Mouse (Mus musculus) neural tube, embryonic 12.5 days (tissue): Measurements from ENCODE around the gene Syne1. TPM values are rescaled to one million over a fixed set of nuclear protein-coding genes. Genes with fewer than 3 reads are reported as not detected.

Experiments
- ATAC-seq: fragments of 200-750 bp; cut with Nextera tagmentation; 2 replicates; pipeline ENCODE4 v1.8.0; 2017; ENCODE audit warnings: low read depth, mild to moderate bottlenecking, moderate TSS enrichment, moderate library complexity; ENCODE audit not compliant: low FRiP score
- H3K27ac ChIP-seq: fragments of 300-500 bp; sonication (generic); 2 replicates; pipeline ENCODE4 v1.5.1; 2016
- H3K27me3 ChIP-seq: fragments of 300-500 bp; sonication (generic); replicated peaks from 2 replicates; pipeline ENCODE4 v1.6.1; 2016; ENCODE audit warnings: mild to moderate bottlenecking
- H3K36me3 ChIP-seq: fragments of 300-500 bp; sonication (generic); 2 replicates; pipeline ENCODE4 v1.6.1; 2016; ENCODE audit warnings: mild to moderate bottlenecking
- H3K4me1 ChIP-seq: fragments of 300-500 bp; sonication (generic); 2 replicates; pipeline ENCODE4 v1.6.1; 2016
- H3K4me2 ChIP-seq: fragments of 300-500 bp; sonication (generic); replicated peaks from 2 replicates; pipeline ENCODE4 v1.6.1; 2016; ENCODE audit warnings: mild to moderate bottlenecking
- H3K4me3 ChIP-seq: fragments of 300-500 bp; sonication (generic); 2 replicates; pipeline ENCODE4 v1.5.1; 2016
- H3K9ac ChIP-seq: fragments of 300-500 bp; sonication (generic); 2 replicates; pipeline ENCODE4 v1.6.1; 2016; ENCODE audit warnings: mild to moderate bottlenecking
- H3K9me3 ChIP-seq: fragments of 300-500 bp; sonication (generic); 2 replicates; pipeline ENCODE4 v1.6.1; 2016; ENCODE audit warnings: mild to moderate bottlenecking
- WGBS: fragments of 180-500 bp; shearing (Covaris S2); methylation state at CpG from one replicate; pipeline ENCODE4 v1.1.7; 2016; 5-methylcytosine and 5-hydroxymethylcytosine counted together
- polyA plus RNA-seq: library from polyadenylated mRNA; unstranded; fragments of >200 nt; fragmentation: Nextera tagmentation; extraction: Ambion mirVana; gene quantifications from 2 replicates; pipeline ENCODE4 v1.2.1, GENCODE M21; 2016

Gene Syne1
- polyA plus RNA-seq, 1 experiment from 2014 or later, result 5.9 TPM

DNA sequence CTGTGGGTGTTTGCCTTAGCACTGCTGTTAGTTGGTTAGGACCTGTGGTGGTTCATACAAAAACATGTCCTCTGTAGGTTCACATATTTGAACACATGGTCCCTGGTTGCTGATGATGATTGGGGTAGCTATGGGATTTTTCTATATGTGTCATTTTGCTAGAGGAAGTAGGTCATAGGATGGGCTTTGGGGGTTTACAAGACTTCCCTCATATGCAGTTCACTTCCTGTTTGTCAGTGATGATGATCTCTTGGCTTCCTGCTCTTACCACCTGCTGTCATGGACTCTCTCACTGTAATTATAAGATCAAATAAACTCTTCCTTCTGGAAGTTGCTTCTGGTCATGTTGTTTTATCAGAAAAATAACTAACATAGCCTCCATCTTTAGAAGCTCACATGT lies 7.5 kb upstream of the Syne1 start:
- no peaks in the 10 kb centered on the region for H3K36me3 ChIP-seq
- no peaks in the 10 kb centered on the region for H3K9me3 ChIP-seq
- no peak overlapping the region for H3K27ac ChIP-seq
- no peak overlapping the region for H3K4me3 ChIP-seq
- no peak for ATAC-seq
- no peak overlapping the region for H3K9ac ChIP-seq
- no peak overlapping the region for H3K4me2 ChIP-seq
- no peaks in the 10 kb centered on the region for H3K4me1 ChIP-seq
- no peaks in the 10 kb centered on the region for H3K27me3 ChIP-seq

DNA sequence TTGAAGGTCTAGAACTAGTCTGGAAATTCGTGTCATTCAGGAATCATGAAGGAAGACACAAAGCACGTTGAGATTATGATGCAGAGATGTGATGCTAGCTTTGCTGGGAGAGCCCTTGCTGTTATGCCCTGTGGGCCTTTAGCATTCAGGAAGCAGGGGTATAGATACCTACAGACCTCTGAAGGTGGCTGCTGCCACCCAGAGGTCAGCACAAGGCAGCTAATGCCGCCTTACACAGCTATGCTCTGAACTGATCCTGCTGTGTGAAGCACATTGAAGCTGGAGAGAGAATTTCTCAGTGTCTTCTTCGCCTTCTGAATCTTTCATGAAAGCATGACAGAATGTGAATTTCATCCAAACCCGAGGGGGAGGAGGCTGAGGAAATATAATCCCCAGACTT lies 3.7 kb upstream of the Syne1 start:
- no peak overlapping the region for H3K4me3 ChIP-seq
- H3K9me3 ChIP-seq, result no peaks in the 10 kb centered on the region
- ATAC-seq, result no peak
- peaks cover 2% of the 10 kb centered on the region; the same call in 1 of the 2 replicates for H3K4me1 ChIP-seq
- no peak overlapping the region for H3K9ac ChIP-seq
- no peak overlapping the region for H3K27ac ChIP-seq
- no peaks in the 10 kb centered on the region; the same call in 1 of the 2 replicates for H3K27me3 ChIP-seq
- 21% methylated on average over 5 of the region's 5 CpGs for WGBS
- H3K36me3 ChIP-seq, result no peaks in the 10 kb centered on the region
- H3K4me2 ChIP-seq, result no peak overlapping the region

DNA sequence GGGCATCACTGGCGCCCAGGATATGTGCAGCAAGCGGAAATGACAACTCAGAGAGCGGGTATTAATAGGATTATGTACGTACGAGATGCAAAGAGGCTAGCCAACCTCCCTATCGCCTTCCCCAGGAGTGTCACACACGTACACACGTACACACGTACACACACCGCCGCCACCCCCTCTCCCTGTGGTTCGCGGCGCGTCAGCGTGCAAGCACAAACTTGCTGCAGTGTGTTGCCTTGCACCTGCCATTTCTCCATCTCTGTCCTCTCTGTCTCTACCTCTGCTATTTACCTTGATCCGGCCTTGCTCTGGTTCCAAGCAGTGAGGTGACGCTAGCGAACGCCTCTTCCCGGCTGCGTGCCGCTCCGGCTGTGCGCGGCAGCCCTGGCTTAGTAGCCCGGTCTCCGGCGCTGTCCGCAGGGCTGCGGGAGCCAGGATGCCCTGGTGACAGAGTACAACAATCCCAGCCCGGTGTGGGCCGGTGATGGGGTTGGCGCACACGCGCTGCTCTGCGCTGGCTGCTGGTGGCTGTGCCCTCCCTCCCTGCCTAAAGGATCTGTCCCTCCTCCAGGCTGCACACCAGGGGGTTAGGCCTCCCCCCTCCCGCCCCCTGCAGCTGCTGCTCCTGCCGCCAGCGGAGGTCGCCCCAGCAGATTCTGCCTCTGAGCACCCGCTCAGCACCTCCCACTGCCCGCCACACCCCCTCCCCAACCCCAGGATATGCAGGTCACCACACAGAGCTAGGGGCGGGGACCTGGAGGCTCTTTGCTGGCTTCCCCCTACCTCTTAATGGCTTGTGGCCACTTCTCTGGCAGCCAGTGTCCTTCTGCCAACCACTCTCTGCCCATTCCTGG lies 887 bp downstream of the Syne1 start:
- Histone ChIP-seq H3K4me1 (peaks cover 2% of the 10 kb centered on the region; the same call in 1 of the 2 replicates), H3K9ac (peak overlapping the region; percentile 63), H3K9me3 (no peaks in the 10 kb centered on the region), H3K36me3 (no peaks in the 10 kb centered on the region), H3K4me2 (peak overlapping the region; percentile 96), H3K27me3 (no peaks in the 10 kb centered on the region; the same call in 1 of the 2 replicates), H3K4me3 (peak overlapping the region; percentile 50), H3K27ac (no peak overlapping the region)
- peak; percentile 92 for ATAC-seq
- WGBS, result under 1% methylated on average over 44 of the region's 44 CpGs

DNA sequence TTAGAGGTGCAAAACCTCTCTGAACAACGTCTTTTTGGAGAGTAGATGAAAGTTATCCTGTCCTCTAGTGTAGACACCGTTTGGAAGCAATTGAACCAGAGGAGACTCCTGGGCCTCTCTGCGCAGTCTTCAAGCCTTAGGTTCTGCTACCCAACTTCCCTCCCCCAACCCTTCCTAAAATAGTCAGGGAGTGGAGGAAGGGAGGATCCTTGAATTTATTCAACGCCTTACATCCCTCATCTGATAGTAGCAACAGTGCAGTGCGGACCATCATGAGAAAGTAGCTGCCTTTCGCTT lies 1.5 kb downstream of the Syne1 start:
- WGBS, result 7% methylated on average over 6 of the region's 6 CpGs
- no peaks in the 10 kb centered on the region for H3K9me3 ChIP-seq
- H3K27ac ChIP-seq, result no peak overlapping the region
- H3K4me2 ChIP-seq, result peak overlapping the region; percentile 96
- no peaks in the 10 kb centered on the region for H3K36me3 ChIP-seq
- peak overlapping the region; percentile 63 for H3K9ac ChIP-seq
- no peaks in the 10 kb centered on the region; the same call in 1 of the 2 replicates for H3K27me3 ChIP-seq
- peak overlapping the region; percentile 50 for H3K4me3 ChIP-seq
- H3K4me1 ChIP-seq, result peaks cover 2% of the 10 kb centered on the region; the same call in 1 of the 2 replicates
- peak; percentile 10; the same call in 1 of the 2 replicates for ATAC-seq

DNA sequence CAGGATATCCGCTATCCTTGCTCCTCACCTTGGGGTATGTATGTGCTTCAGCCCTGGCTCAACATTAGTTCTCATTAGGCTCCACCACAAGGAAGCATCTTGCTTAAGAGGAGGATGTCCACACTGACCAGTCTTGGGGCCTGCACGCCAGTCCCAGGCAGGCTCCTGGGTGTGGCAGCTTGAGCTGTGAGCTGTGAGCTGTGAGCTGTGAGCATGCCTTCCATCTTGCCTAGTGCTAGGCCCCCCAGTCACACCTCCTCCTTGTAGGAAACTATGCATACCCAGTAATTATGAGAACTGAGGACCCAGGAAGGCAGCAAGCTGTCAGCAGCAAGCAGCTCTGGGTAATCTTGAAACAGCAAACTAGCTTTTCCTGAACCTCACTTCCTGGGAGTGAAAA lies 2.6 kb downstream of the Syne1 start:
- Histone ChIP-seq H3K9me3 (no peaks in the 10 kb centered on the region), H3K27me3 (no peaks in the 10 kb centered on the region; the same call in 1 of the 2 replicates), H3K4me3 (no peak overlapping the region), H3K4me2 (no peak overlapping the region), H3K36me3 (no peaks in the 10 kb centered on the region), H3K9ac (no peak overlapping the region), H3K4me1 (peaks cover 2% of the 10 kb centered on the region; the same call in 1 of the 2 replicates), H3K27ac (no peak overlapping the region)
- 85% methylated on average over 2 of the region's 2 CpGs for WGBS
- no peak for ATAC-seq

DNA sequence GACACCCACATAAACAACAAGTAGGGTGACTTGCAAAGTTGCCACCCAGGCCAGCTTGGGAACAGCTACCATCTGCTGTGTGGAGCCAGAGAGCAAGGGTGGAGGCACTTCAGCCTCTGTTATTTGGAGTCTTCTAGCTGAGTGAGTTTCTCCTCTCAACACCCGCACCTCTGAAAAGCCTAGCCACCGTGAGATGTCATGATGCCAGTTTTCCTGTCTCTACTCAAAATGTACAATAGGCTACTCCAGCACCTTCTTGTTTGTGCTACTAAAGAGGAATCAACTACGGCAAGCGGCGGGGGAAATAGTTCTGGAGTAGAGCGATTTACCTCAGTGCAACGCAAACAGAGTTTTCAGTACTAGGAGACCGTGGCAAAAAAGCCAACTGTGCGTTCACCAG lies 3.5 kb downstream of the Syne1 start:
- H3K4me2 ChIP-seq, result no peak overlapping the region
- WGBS, result 93% methylated on average over 9 of the region's 9 CpGs

DNA sequence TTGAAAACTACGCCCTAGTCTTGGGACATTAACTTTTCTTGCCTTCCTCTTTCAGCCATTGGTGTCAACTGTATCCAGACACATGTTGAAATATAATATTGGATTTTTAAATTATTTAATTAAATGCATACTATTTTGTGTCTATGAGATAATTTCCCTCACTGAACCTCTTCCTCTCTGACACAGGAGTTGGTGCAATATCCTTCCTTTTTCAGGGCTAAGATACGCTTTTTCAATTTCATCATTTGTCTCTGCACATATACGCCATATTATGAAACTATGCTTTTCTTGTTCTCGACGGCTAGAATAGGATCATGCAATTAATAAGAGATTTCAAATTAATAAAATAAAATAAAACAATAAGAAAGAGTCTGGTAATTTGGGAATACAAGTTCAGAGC lies 4.9 kb downstream of the Syne1 start:
- WGBS, result 91% methylated on average over 5 of the region's 5 CpGs
- no peak overlapping the region for H3K9ac ChIP-seq
- no peak overlapping the region for H3K27ac ChIP-seq
- no peaks in the 10 kb centered on the region for H3K36me3 ChIP-seq
- no peak for ATAC-seq
- no peak overlapping the region for H3K4me2 ChIP-seq
- peaks cover 2% of the 10 kb centered on the region; the same call in 1 of the 2 replicates for H3K4me1 ChIP-seq
- no peak overlapping the region for H3K4me3 ChIP-seq
- no peaks in the 10 kb centered on the region; the same call in 1 of the 2 replicates for H3K27me3 ChIP-seq
- H3K9me3 ChIP-seq, result no peaks in the 10 kb centered on the region

More for the DNA sequence above, 3.5 kb downstream of the Syne1 start:
- no peaks in the 10 kb centered on the region for H3K36me3 ChIP-seq
- no peak overlapping the region for H3K27ac ChIP-seq
- H3K9me3 ChIP-seq, result no peaks in the 10 kb centered on the region
- H3K27me3 ChIP-seq, result no peaks in the 10 kb centered on the region; the same call in 1 of the 2 replicates
- no peak overlapping the region for H3K9ac ChIP-seq
- no peak overlapping the region for H3K4me3 ChIP-seq
- no peak for ATAC-seq
- peaks cover 2% of the 10 kb centered on the region; the same call in 1 of the 2 replicates for H3K4me1 ChIP-seq

DNA sequence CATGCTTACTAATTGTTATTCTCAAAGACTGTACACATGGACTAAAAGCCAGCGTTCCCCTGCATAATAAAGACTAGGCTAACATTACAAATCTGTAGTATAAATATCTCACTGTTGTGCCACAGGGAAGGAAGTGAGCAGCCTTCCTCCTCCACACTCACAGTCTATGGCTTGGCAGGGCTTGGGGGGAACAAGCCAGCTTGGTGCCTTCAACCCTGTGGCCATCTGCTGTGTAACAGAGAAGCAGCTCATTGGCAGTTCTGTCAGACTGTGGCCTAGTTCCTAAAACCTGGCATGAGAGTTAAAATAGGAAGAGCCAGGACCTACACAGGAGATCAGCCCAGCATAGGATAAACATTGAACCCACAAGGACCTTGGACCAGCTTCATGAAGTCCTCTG lies 23.0 kb downstream of the Syne1 start:
- no peaks in the 10 kb centered on the region for H3K36me3 ChIP-seq
- H3K9me3 ChIP-seq, result no peaks in the 10 kb centered on the region
- no peak overlapping the region for H3K4me3 ChIP-seq
- no peaks in the 10 kb centered on the region for H3K27me3 ChIP-seq
- no peaks in the 10 kb centered on the region for H3K4me1 ChIP-seq
- H3K9ac ChIP-seq, result no peak overlapping the region
- no peak overlapping the region for H3K4me2 ChIP-seq
- 91% methylated on average over 1 of the region's 1 CpGs for WGBS
- ATAC-seq, result no peak
- no peak overlapping the region for H3K27ac ChIP-seq

DNA sequence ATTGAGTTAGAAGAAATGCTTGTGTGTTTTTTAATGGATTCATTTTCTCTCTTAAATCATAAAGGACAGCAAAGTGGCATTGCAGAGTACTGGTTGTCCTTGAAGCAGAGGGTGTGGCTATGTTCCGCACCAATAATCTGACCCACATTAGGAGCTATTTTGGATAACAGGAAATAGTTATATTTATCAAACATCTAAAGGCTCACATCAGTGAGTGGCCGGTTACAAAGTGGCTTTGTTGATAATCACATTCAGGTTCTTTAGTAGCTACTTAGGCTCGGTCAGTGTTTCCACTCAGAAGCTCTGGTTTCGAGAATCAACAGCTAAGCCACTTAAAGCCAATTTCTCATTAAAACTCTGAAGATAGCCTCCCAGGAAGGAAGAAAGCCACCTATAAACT lies 23.6 kb downstream of the Syne1 start:
- Histone ChIP-seq H3K4me1 (no peaks in the 10 kb centered on the region), H3K4me2 (no peak overlapping the region), H3K27ac (no peak overlapping the region), H3K9ac (no peak overlapping the region), H3K9me3 (no peaks in the 10 kb centered on the region), H3K27me3 (no peaks in the 10 kb centered on the region), H3K36me3 (no peaks in the 10 kb centered on the region), H3K4me3 (no peak overlapping the region)
- 88% methylated on average over 4 of the region's 4 CpGs for WGBS
- ATAC-seq, result no peak

DNA sequence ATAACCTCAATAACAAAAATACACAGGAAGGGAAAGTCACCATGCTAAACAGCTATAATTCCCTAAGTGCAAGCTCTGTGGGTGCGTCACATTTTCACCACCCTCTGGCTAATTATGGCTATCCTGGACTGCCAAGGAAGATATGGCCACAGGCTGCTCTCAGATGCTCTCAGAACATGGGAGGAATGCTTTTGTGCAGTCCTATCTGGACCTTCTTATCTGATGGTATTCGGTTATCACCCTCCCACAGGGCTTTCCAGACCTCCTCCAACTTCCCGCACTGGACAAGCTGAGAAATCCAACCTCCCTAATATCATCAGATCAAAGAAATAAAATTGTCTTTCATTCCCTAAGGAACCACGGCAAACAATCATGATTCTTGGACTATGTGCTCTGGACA lies 28.4 kb downstream of the Syne1 start:
- ATAC-seq, result no peak
- H3K27me3 ChIP-seq, result no peaks in the 10 kb centered on the region
- H3K27ac ChIP-seq, result no peak overlapping the region
- 93% methylated on average over 4 of the region's 4 CpGs for WGBS
- no peaks in the 10 kb centered on the region for H3K36me3 ChIP-seq
- no peak overlapping the region for H3K4me2 ChIP-seq
- no peak overlapping the region for H3K4me3 ChIP-seq
- no peaks in the 10 kb centered on the region for H3K4me1 ChIP-seq
- no peak overlapping the region for H3K9ac ChIP-seq
- no peaks in the 10 kb centered on the region for H3K9me3 ChIP-seq

DNA sequence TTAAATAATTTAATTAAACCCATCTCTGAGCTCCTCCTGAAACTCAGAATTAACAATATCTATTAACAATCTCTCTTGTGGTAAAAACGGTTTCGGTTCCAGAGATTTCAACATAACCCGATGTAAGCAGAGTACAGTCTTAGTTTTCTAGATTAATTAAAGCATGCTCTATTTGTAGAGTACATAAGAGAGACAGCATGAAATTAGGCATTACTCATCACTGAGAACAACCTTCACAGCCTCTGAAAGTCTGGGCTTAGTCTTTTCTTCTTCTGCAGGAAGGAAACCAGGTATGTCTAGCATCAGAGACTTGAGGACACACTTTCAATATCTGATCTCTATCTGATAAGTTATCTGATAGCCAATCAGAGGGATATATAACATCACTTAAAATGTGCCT lies 29.0 kb downstream of the Syne1 start:
- H3K9ac ChIP-seq, result no peak overlapping the region
- ATAC-seq, result no peak
- no peak overlapping the region for H3K4me2 ChIP-seq
- no peaks in the 10 kb centered on the region for H3K36me3 ChIP-seq
- H3K27me3 ChIP-seq, result no peaks in the 10 kb centered on the region
- H3K4me1 ChIP-seq, result no peaks in the 10 kb centered on the region
- no peaks in the 10 kb centered on the region for H3K9me3 ChIP-seq
- no peak overlapping the region for H3K27ac ChIP-seq
- 95% methylated on average over 3 of the region's 3 CpGs for WGBS
- H3K4me3 ChIP-seq, result no peak overlapping the region

DNA sequence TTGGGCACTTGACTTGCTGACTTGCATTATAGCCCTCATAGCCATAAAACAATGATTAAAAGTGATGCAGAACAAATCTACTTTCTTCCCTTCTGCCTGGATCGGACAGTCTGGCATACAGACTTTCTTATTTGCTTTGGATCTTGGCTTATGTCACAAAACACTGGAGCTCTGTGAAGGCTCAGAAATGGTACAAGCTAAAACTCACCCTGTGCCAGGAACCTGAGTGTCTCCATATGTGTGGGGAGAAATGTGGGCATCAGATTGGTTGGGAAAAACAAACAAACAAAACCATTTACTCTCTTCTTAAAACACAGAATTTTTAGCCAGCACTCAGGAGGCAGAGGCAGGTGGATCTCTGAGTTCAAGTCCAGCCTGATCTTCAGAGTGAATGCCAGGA lies 30.6 kb downstream of the Syne1 start:
- WGBS, result 85% methylated on average over 1 of the region's 1 CpGs
- H3K27me3 ChIP-seq, result no peaks in the 10 kb centered on the region
- H3K27ac ChIP-seq, result no peak overlapping the region
- ATAC-seq, result no peak
- H3K4me1 ChIP-seq, result no peaks in the 10 kb centered on the region
- H3K4me2 ChIP-seq, result no peak overlapping the region
- no peak overlapping the region for H3K9ac ChIP-seq
- no peaks in the 10 kb centered on the region for H3K9me3 ChIP-seq
- no peaks in the 10 kb centered on the region for H3K36me3 ChIP-seq
- H3K4me3 ChIP-seq, result no peak overlapping the region

DNA sequence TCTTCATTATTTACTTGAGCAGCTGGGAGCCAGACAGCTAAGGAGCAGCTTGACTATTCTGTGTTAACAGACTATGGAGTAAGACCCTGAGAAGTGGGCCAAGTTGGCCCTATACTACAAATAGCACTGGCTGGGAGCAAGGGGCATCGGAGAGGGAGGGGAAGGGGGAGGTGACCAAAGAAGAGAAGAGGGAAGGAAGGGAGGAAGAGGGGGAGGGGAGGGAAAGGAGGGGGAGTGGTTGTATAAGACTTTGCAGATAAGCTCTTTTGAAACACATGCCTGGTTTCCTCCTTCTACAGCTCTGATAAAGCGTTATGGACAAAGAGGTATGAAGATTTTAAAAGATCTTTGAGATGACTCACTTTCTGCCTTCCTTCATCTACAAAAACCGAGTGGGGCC lies 36.0 kb downstream of the Syne1 start:
- no peaks in the 10 kb centered on the region for H3K27me3 ChIP-seq
- H3K4me2 ChIP-seq, result no peak overlapping the region
- ATAC-seq, result no peak
- H3K4me3 ChIP-seq, result no peak overlapping the region
- H3K4me1 ChIP-seq, result no peaks in the 10 kb centered on the region
- no peak overlapping the region for H3K9ac ChIP-seq
- no peaks in the 10 kb centered on the region for H3K36me3 ChIP-seq
- no peaks in the 10 kb centered on the region for H3K9me3 ChIP-seq
- no peak overlapping the region for H3K27ac ChIP-seq
- 24% methylated on average over 3 of the region's 3 CpGs for WGBS
